Mouse (Mus musculus) MEL (cell line): Measurements from ENCODE around the gene Btg1-ps2. TPM values are rescaled to one million over a fixed set of nuclear protein-coding genes. Genes with fewer than 3 reads are reported as not detected.

ENCODE experiments used
- DNase-seq: peaks from one replicate; pipeline ENCODE4 v3.0.0; 2011; ENCODE audit warnings: low read depth, low spot score
- H3K27ac ChIP-seq: 2 replicates; pipeline ENCODE4 v1.5.1; 2012; ENCODE audit warnings: low read depth, mild to moderate bottlenecking, control low read depth, low read length, moderate library complexity; ENCODE audit not compliant: control insufficient read depth
- H3K27me3 ChIP-seq, 2 experiments: fragments of 150-350 bp in 1 of 2; sonication (generic) in 1 of 2; 2 replicates each; pipeline ENCODE4 v1.6.1; 2012; ENCODE audit warnings: low read length in 2 of 2, mild to moderate bottlenecking in 2 of 2, improper control_type of control experiment in 1 of 2, moderate library complexity in 1 of 2; ENCODE audit not compliant: insufficient read depth in 2 of 2, control insufficient read depth in 1 of 2
- H3K36me3 ChIP-seq, 2 experiments: 2 replicates each; pipeline ENCODE4 v1.6.1; 2012 to 2014; ENCODE audit warnings: low read length in 2 of 2, improper control_type of control experiment in 1 of 2, inconsistent platforms in 1 of 2, mild to moderate bottlenecking in 1 of 2; ENCODE audit not compliant: insufficient read depth in 2 of 2, control insufficient read depth in 1 of 2
- H3K4me1 ChIP-seq, 2 experiments: fragments of 150-350 bp in 1 of 2; sonication (generic) in 1 of 2; 2 replicates each; pipeline ENCODE4 v1.6.1; 2012; ENCODE audit warnings: low read length in 2 of 2, improper control_type of control experiment in 1 of 2, mild to moderate bottlenecking in 1 of 2; ENCODE audit not compliant: insufficient read depth in 2 of 2, control insufficient read depth in 1 of 2
- H3K4me3 ChIP-seq, 2 experiments: fragments of 150-350 bp in 1 of 2; sonication (generic) in 1 of 2; 2 replicates each; pipeline ENCODE4 v1.5.1; 2012; ENCODE audit warnings: low read depth in 2 of 2, low read length in 2 of 2, mild to moderate bottlenecking in 2 of 2, moderate library complexity in 2 of 2, control low read depth in 1 of 2, improper control_type of control experiment in 1 of 2; ENCODE audit not compliant: control insufficient read depth in 1 of 2, insufficient read depth in 1 of 2
- H3K79me2 ChIP-seq: 2 replicates; pipeline ENCODE4 v1.6.1; 2012; ENCODE audit warnings: mild to moderate bottlenecking, low read length, moderate library complexity; ENCODE audit not compliant: control insufficient read depth, poor library complexity, insufficient read depth
- H3K9ac ChIP-seq: 2 replicates; pipeline ENCODE4 v1.6.1; 2012; ENCODE audit warnings: low read depth, mild to moderate bottlenecking, control low read depth, low read length, moderate library complexity; ENCODE audit not compliant: control insufficient read depth, poor library complexity, severe bottlenecking
- H3K9me3 ChIP-seq: fragments of 150-350 bp; sonication (generic); replicated peaks from 2 replicates; pipeline ENCODE4 v1.6.1; 2012; ENCODE audit warnings: mild to moderate bottlenecking, low read length, improper control_type of control experiment, moderate library complexity; ENCODE audit not compliant: insufficient read depth
- CHD1 ChIP-seq: IDR thresholded peaks from 2 replicates; pipeline ENCODE4 v1.6.1; 2012; ENCODE audit warnings: low read depth, mild to moderate bottlenecking, inconsistent platforms, low read length, improper control_type of control experiment
- CHD2 ChIP-seq: IDR thresholded peaks from 2 replicates; pipeline ENCODE4 v1.6.1; 2011; ENCODE audit warnings: low read length, improper control_type of control experiment
- CTCF ChIP-seq, 3 experiments: IDR thresholded peaks in 2 of 3; conservative IDR thresholded peaks in 1 of 3; 2 replicates each; pipeline ENCODE4 v1.5.1; 2011 to 2012; ENCODE audit warnings: low read length in 3 of 3, low read depth in 2 of 3, mild to moderate bottlenecking in 2 of 3, improper control_type of control experiment in 1 of 3, inconsistent platforms in 1 of 3, mixed read lengths in 1 of 3, moderate library complexity in 1 of 3; ENCODE audit not compliant: control insufficient read depth in 1 of 3, insufficient read depth in 1 of 3, poor library complexity in 1 of 3, severe bottlenecking in 1 of 3
- E2F4 ChIP-seq: IDR thresholded peaks from 2 replicates; pipeline ENCODE4 v1.6.1; 2011; ENCODE audit warnings: low read depth, low read length, improper control_type of control experiment, borderline replicate concordance
- EP300 ChIP-seq, 2 experiments: IDR thresholded peaks; 2 replicates each; pipeline ENCODE4 v1.6.1; 2011; ENCODE audit warnings: improper control_type of control experiment in 2 of 2, low read length in 2 of 2, low read depth in 1 of 2, mild to moderate bottlenecking in 1 of 2
- ETS1 ChIP-seq: IDR thresholded peaks from 2 replicates; pipeline ENCODE4 v1.6.1; 2012; ENCODE audit warnings: low read depth, mild to moderate bottlenecking, inconsistent platforms, low read length, improper control_type of control experiment, moderate library complexity
- GABPA ChIP-seq: IDR thresholded peaks from 2 replicates; pipeline ENCODE4 v1.6.1; 2012; ENCODE audit warnings: low read depth, mild to moderate bottlenecking, inconsistent platforms, low read length, improper control_type of control experiment, moderate library complexity
- HCFC1 ChIP-seq: IDR thresholded peaks from 2 replicates; pipeline ENCODE4 v1.6.1; 2012; ENCODE audit warnings: low read depth, mild to moderate bottlenecking, inconsistent platforms, low read length, improper control_type of control experiment, moderate library complexity
- JUND ChIP-seq: IDR thresholded peaks from 2 replicates; pipeline ENCODE4 v1.6.1; 2011; ENCODE audit warnings: low read depth, mild to moderate bottlenecking, improper control_type of control experiment, low read length
- MAX ChIP-seq: IDR thresholded peaks from 2 replicates; pipeline ENCODE4 v1.6.1; 2011; ENCODE audit warnings: low read length, improper control_type of control experiment
- MAZ ChIP-seq: IDR thresholded peaks from 2 replicates; pipeline ENCODE4 v1.6.1; 2012; ENCODE audit warnings: low read depth, mild to moderate bottlenecking, inconsistent platforms, low read length, improper control_type of control experiment
- MEF2A ChIP-seq: IDR thresholded peaks from 2 replicates; pipeline ENCODE4 v1.6.1; 2014; ENCODE audit warnings: low read depth, mild to moderate bottlenecking, inconsistent platforms, low read length, improper control_type of control experiment; ENCODE audit not compliant: poor library complexity, insufficient replicate concordance, severe bottlenecking; ENCODE audit errors: extremely low read depth
- MYC ChIP-seq: IDR thresholded peaks from 2 replicates; pipeline ENCODE4 v1.6.1; 2011; ENCODE audit warnings: low read depth, mild to moderate bottlenecking, low read length, improper control_type of control experiment, moderate library complexity
- POLR2A ChIP-seq, 2 experiments: IDR thresholded peaks; 2 replicates each; pipeline ENCODE4 v1.6.1; 2011 to 2012; ENCODE audit warnings: low read length in 2 of 2, mild to moderate bottlenecking in 2 of 2, control low read depth in 1 of 2, improper control_type of control experiment in 1 of 2, low read depth in 1 of 2, moderate library complexity in 1 of 2; ENCODE audit not compliant: control insufficient read depth in 1 of 2, insufficient read depth in 1 of 2, poor library complexity in 1 of 2
- POLR2AphosphoS5 ChIP-seq: IDR thresholded peaks from 2 replicates; pipeline ENCODE4 v1.6.1; 2012; ENCODE audit warnings: low read depth, borderline replicate concordance, mild to moderate bottlenecking, inconsistent platforms, low read length, moderate library complexity, mixed read lengths
- RAD21 ChIP-seq: IDR thresholded peaks from 2 replicates; pipeline ENCODE4 v1.6.1; 2011; ENCODE audit warnings: mild to moderate bottlenecking, low read depth, low read length, improper control_type of control experiment
- RCOR1 ChIP-seq: IDR thresholded peaks from 2 replicates; pipeline ENCODE4 v1.6.1; 2012; ENCODE audit warnings: low read depth, mild to moderate bottlenecking, inconsistent platforms, low read length, improper control_type of control experiment
- SIN3A ChIP-seq: IDR thresholded peaks from 2 replicates; pipeline ENCODE4 v1.6.1; 2012; ENCODE audit warnings: low read length, improper control_type of control experiment, inconsistent platforms
- SMC3 ChIP-seq: IDR thresholded peaks from 2 replicates; pipeline ENCODE4 v1.6.1; 2011; ENCODE audit warnings: low read depth, low read length, improper control_type of control experiment
- TCF12 ChIP-seq: IDR thresholded peaks from 2 replicates; pipeline ENCODE4 v1.6.1; 2014; ENCODE audit warnings: low read depth, mild to moderate bottlenecking, inconsistent platforms, low read length, improper control_type of control experiment, moderate library complexity
- USF1 ChIP-seq: IDR thresholded peaks from 2 replicates; pipeline ENCODE4 v1.6.1; 2014; ENCODE audit warnings: low read depth, mild to moderate bottlenecking, inconsistent platforms, low read length, improper control_type of control experiment, moderate library complexity
- USF2 ChIP-seq, 2 experiments: IDR thresholded peaks; 2 replicates each; pipeline ENCODE4 v1.6.1; 2011 to 2012; ENCODE audit warnings: improper control_type of control experiment in 2 of 2, low read length in 2 of 2, borderline replicate concordance in 1 of 2, inconsistent platforms in 1 of 2, low read depth in 1 of 2, mild to moderate bottlenecking in 1 of 2; ENCODE audit not compliant: insufficient read depth in 1 of 2
- ZC3H11A ChIP-seq: IDR thresholded peaks from 2 replicates; pipeline ENCODE4 v1.6.1; 2012; ENCODE audit warnings: low read depth, mild to moderate bottlenecking, inconsistent platforms, low read length, improper control_type of control experiment
- polyA plus RNA-seq, 2 experiments: library from polyadenylated mRNA; stranded (reverse) in 1 of 2; unstranded in 1 of 2; fragments of >175 nt in 1 of 2; fragments of >200 nt in 1 of 2; gene quantifications; 2 replicates each; pipeline versions ENCODE4 v1.2.1 to v1.2.4; 2012; ENCODE audit warnings: low replicate concordance in 2 of 2, low read depth in 1 of 2; ENCODE audit not compliant: insufficient read length in 2 of 2, insufficient read depth in 1 of 2, missing spikeins in 1 of 2
- total RNA-seq: library from RNA; depleted of rRNA; stranded (reverse); fragments of 300-350 nt; gene quantifications from 2 replicates; pipeline ENCODE4 v1.2.3, GENCODE M21; 2012

The Btg1-ps2 gene
- total and polyA plus RNA-seq, 3 experiments, result not detected

- H3K4me1 ChIP-seq, result no peaks in the 10 kb centered on the region
- H3K4me3 ChIP-seq, result no peak within 1 kb of the TSS
- no peak within 1 kb of the TSS for H3K9ac ChIP-seq
- DNase-seq, result no peak
- no peaks in the 10 kb centered on the region for H3K9me3 ChIP-seq
- H3K79me2 ChIP-seq, result no peaks in the 10 kb centered on the region
- TF ChIP-seq USF1 (no peak), POLR2A (IDR thresholded peaks at IDR 0.05; ENCODE audit: control insufficient read depth in 1 of 2, insufficient read depth in 1 of 2, low read depth in 1 of 2, low read length in 2 of 2, poor library complexity in 1 of 2) (no peak), JUND (no peak), USF2 (IDR thresholded peaks at IDR 0.05; ENCODE audit: borderline replicate concordance in 1 of 2, insufficient read depth in 1 of 2, low read depth in 1 of 2, low read length in 2 of 2) (no peak), CTCF (IDR thresholded peaks at IDR 0.05 in 2 of 3, conservative IDR thresholded peaks at IDR 0.05 in 1 of 3; ENCODE audit: control insufficient read depth in 1 of 3, insufficient read depth in 1 of 3, low read depth in 2 of 3, low read length in 3 of 3, poor library complexity in 1 of 3, severe bottlenecking in 1 of 3) (no peak), SIN3A (no peak), HCFC1 (no peak), CHD1 (no peak), ETS1 (no peak), MAX (no peak), CHD2 (no peak), POLR2AphosphoS5 (no peak), TCF12 (no peak), EP300 (IDR thresholded peaks at IDR 0.05; ENCODE audit: low read depth in 1 of 2, low read length in 2 of 2) (no peak), MYC (no peak), RCOR1 (no peak), MEF2A (no peak), SMC3 (no peak)
- no peaks in the 10 kb centered on the region for H3K36me3 ChIP-seq
- H3K27ac ChIP-seq, result no peak within 1 kb of the TSS
- H3K27me3 ChIP-seq, result no peaks in the 10 kb centered on the region
Measured at GRCm38 (mm10) chrX:38066175-38066574, 23.3 kb upstream of the Btg1-ps2 start, which contains the start of gene Rhox10. Gene Rhox10, plus strand, starts transcription at chrX:38066475.

- Histone ChIP-seq H3K36me3 (no peaks in the 10 kb centered on the region), H3K4me1 (no peaks in the 10 kb centered on the region), H3K9ac (no peak overlapping the region), H3K9me3 (no peaks in the 10 kb centered on the region), H3K79me2 (no peaks in the 10 kb centered on the region), H3K27ac (no peak overlapping the region), H3K27me3 (no peaks in the 10 kb centered on the region), H3K4me3 (no peak overlapping the region)
- TF ChIP-seq GABPA, result no peak
- 0 out of 2 replicates have a peak, but pooled peaks have one; percentile 20 for TF ChIP-seq ZC3H11A
- peak; percentile 35; the same call in 1 of the 2 replicates for TF ChIP-seq SMC3
- no peak for TF ChIP-seq POLR2AphosphoS5
- no peak for TF ChIP-seq MAZ
- TF ChIP-seq E2F4, result no peak
- TF ChIP-seq CHD2, result no peak
- TF ChIP-seq RAD21, result peak; percentile 40
- TF ChIP-seq CTCF (IDR thresholded peaks at IDR 0.05 in 2 of 3, conservative IDR thresholded peaks at IDR 0.05 in 1 of 3; ENCODE audit: control insufficient read depth in 1 of 3, insufficient read depth in 1 of 3, low read depth in 2 of 3, low read length in 3 of 3, poor library complexity in 1 of 3, severe bottlenecking in 1 of 3), result peak; percentile 41 to 52 (median 48)
- peak; percentile 37 for DNase-seq
Measured at GRCm38 (mm10) chrX:38061544-38061943, 18.6 kb upstream of the Btg1-ps2 start.
